Mouse (Mus musculus) myocyte (in vitro differentiated cells): ENCODE data around the gene Lat.

Source experiments
- POLR2AphosphoS2 ChIP-seq: IDR thresholded peaks from one replicate; pipeline ENCODE4 v1.6.1; 2011; ENCODE audit warnings: low read depth, control low read depth; ENCODE audit not compliant: insufficient read length
- REST ChIP-seq: IDR thresholded peaks from one replicate; pipeline ENCODE4 v1.6.1; 2011; ENCODE audit warnings: mild to moderate bottlenecking, control low read depth, moderate library complexity; ENCODE audit not compliant: insufficient read depth, insufficient read length
- USF1 ChIP-seq: IDR thresholded peaks from one replicate; pipeline ENCODE4 v1.6.1; 2011; ENCODE audit warnings: low read depth, mild to moderate bottlenecking, control low read depth, moderate library complexity

- TF ChIP-seq USF1 (no peak), REST (no peak), POLR2AphosphoS2 (no peak)
Measured at GRCm38 (mm10) chr7:126414725-126415124, 45.4 kb upstream of the Lat start, which contains the start of gene Cd19.
